Mouse (Mus musculus) gastrocnemius, postnatal 14 days (tissue): ENCODE results near the gene Ipo9. TPM values are rescaled to one million over a fixed set of nuclear protein-coding genes. Genes with fewer than 3 reads are reported as not detected.

ENCODE experiments used
- DNase-seq: peaks from one replicate; pipeline ENCODE4 v3.0.0; 2021; ENCODE audit warnings: mixed read lengths
- intact Hi-C: fragments of 180-260 bp; cut with DNase I; formaldehyde crosslinking; loops from one replicate; pipeline ENCODE4 v1.15.1; 2025; ENCODE audit warnings: low total_unique reads
- long read RNA-seq, 2 experiments: library from polyadenylated mRNA; stranded (forward); transcript quantifications; one replicate each; pipeline ENCODE4 v2.0.0; 2021
- total RNA-seq, 2 experiments: library from RNA; stranded (reverse); gene quantifications; 2 replicates each; pipeline ENCODE4 v1.2.3; 2021

The Ipo9 gene
- 10 to 100 TPM; 36.6 to 37.4 TPM for total RNA-seq
- long read RNA-seq, experiment 1, full-length matches to known transcripts: 19 of 26 reads
- long read RNA-seq, experiment 1, partial matches to known transcripts: 3 of 26 reads
- long read RNA-seq, experiment 1, other reads (novel, unspliced or antisense): 4 of 26 reads
- long read RNA-seq, experiment 2, full-length matches to known transcripts: 14 of 18 reads
- long read RNA-seq, experiment 2, partial matches to known transcripts: 4 of 18 reads
- long read RNA-seq, experiment 2, other reads (novel, unspliced or antisense): 0 of 18 reads

DNA sequence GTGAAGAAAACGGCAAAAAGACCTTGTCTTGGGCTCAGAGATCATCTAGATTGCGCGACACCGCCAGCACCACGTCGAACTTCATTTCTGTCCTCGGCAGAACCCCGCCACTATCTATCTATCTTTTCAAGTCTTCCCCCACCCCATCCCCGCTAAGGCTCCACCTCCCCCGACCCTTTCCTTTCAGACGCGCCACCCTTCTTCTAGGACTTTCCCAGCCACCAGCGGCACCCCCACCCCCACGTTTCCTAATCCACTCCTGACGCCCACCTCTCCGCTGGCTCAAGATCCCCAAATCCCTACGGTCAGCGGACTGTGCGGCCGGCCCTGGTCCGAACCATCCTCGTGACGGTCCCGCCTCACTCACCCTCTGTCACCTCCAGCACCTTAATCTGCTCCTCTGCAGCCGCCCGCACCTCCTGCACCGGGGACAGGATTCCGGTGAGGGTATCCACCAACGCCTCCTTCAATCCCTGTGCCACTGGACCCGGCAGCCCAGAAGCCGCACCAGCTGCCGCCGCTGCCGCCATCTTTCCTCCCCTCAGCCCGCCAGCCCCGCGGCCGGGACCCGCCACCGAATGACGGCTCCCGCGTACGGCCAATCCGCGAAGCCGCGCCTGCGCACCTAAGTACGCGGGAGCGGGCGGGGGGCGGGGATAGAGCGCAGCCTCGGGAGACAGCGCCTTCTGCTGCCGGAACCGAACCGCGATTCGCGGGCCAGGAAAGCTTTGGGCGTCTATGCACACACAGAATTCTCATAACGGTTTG is at the start of gene Ipo9:
TSS of gene Ipo9 (minus strand) at position 599 of the 768 bp plus-strand sequence.
- intact Hi-C loops: no loop called here
- peak; percentile 93 for DNase-seq

- intact Hi-C loops: no loop called here
Measured at GRCm38 (mm10) chr1:135475571-135475895, 45.2 kb upstream of the Ipo9 start.

GRCm38 (mm10) chr1:135474861-135475570 is 44.7 kb upstream of the Ipo9 start:
- intact Hi-C loops: no loop called here
- DNase-seq: no peak

More at GRCm38 (mm10) chr1:135475571-135475895, 45.2 kb upstream of the Ipo9 start:
- no peak for DNase-seq

- intact Hi-C loops: no loop called here
- no peak for DNase-seq
Measured at GRCm38 (mm10) chr1:135472536-135472935, 42.2 kb upstream of the Ipo9 start.

GRCm38 (mm10) chr1:135471742-135472141 is 41.4 kb upstream of the Ipo9 start:
- intact Hi-C loops: no loop called here

DNA sequence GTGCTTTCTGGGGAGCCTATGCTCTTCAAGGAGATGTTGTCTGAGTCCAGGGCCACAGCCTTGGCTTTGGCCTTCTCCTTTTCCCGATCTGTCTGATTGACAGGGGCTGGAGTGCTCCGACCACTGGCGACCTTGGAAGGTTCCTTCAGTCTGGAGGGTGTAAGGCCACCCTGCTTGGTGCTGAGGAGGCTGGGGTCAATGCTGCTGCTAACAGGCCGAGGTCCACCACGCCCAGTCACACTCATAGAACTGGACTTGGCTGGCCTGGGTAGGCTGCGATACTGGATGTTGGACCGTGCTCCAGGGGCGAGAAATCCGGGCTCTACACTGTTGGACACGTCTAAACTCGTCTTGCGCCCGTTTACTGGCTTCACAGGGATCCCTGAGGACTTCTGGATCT is 40.2 kb upstream of the Ipo9 start:
- DNase-seq: no peak
- intact Hi-C loops: no loop called here

More at GRCm38 (mm10) chr1:135471742-135472141, 41.4 kb upstream of the Ipo9 start:
- DNase-seq: no peak

- no peak for DNase-seq
- intact Hi-C loops: loop anchor here (5.0 kb wide), 1 partner anchor 40 kb away; no protein-coding TSS in a partner anchor
Measured at GRCm38 (mm10) chr1:135467462-135467861, 37.2 kb upstream of the Ipo9 start.

DNA sequence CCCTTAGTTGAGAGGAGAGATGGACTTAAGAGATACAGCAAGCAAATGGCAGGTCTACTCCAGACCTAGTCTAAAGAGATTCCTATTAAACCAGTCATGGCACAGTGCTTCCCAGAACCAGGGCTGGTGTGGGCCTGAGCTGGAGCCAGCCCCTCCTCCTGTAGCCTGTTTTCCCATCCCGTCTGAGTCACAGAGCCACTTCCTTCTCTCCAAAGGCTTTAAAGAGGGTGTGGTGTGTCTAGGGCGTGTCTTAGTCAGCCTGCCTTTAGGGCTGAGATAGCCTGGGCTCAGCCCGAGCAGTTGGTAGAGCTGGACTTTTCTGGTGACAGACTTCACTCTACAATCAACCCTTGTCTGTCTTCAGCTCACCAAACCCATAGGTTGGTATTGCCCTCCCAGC is 36.6 kb upstream of the Ipo9 start:
- no peak for DNase-seq
- intact Hi-C loops: loop anchor here (5.0 kb wide), 1 partner anchor 40 kb away; no protein-coding TSS in a partner anchor

DNA sequence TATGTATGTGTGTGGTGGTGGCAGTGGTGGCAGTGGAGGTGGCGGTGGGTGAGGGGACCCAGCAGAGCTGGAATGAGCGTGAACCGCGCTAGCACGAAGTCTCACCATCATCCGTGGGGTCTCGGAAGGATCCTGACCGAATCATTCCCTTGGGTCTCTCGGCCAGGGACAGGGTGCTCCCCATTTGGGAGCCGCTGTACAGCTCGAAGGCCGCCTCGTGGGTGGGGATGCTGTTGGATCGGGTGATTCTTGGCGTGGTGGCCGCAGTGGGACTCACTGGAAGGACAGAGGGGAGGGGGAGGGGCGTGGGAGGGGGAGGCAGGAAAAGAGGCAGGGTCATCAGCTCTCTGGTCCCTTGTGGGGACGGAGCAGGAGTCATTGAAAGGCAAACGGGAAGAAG is 35.4 kb upstream of the Ipo9 start:
- no peak for DNase-seq
- intact Hi-C loops: loop anchor here (5.0 kb wide), 1 partner anchor 42 kb away; no protein-coding TSS in a partner anchor

DNA sequence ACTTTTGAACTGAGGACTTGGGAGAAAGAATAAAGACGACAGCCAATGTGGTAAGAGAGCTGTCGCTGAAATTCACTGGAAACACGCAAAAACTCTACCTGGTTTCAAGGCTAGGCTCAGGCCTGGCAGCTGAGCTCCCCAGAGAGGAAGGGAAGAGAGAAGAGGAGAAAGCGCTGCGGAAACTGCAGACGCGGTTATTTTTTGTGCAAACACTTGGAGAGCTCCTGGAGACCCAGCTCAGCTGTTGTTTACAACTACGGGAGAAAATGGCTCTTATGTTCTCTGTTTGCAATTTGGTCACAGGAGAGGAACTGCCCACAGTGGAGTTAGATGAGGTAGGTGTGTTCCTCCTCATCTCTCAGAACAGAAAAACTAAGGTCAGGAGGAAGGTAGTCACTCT is 32.4 kb upstream of the Ipo9 start:
- no peak for DNase-seq
- intact Hi-C loops: loop anchor here (2.0 kb wide), 1 partner anchor 76 kb away; no protein-coding TSS in a partner anchor

GRCm38 (mm10) chr1:135462304-135462703 is 32.0 kb upstream of the Ipo9 start:
- no peak for DNase-seq
- intact Hi-C loops: loop anchor here (2.0 kb wide), 1 partner anchor 76 kb away; no protein-coding TSS in a partner anchor

DNA sequence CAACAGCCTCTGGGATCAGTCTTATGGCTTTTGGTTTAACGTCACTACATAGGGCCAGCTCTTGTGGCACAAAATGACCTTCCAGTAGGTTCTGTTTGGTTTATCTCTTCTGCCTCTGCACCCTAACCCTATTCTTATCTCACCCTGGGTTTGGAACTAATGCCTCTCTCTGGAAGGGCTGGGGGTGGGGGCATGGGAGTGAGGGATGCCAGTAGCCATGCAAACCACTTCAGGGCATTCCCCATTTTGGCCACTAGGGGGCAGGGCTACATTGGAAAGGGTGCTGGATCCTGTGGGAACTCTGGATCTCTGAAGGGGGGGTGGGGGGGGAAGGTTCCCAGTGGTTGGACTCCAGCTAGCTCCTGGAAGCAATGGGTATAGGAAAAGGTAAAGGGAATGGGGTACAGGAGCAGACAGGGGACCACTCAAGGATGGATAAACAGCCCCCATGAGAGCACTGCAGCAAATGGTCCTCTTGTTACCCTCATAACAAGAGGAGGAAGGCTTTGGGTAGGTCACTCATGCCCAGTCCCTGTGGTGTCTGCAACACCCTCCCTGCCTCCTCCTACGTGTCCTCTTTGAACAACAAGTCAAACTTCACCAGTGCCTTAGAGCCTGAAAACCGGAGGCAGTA is 30.9 kb upstream of the Ipo9 start:
- intact Hi-C loops: loop anchor here (2.0 kb wide), 1 partner anchor 210 kb away; no protein-coding TSS in a partner anchor
- DNase-seq: peak; percentile 79

DNA sequence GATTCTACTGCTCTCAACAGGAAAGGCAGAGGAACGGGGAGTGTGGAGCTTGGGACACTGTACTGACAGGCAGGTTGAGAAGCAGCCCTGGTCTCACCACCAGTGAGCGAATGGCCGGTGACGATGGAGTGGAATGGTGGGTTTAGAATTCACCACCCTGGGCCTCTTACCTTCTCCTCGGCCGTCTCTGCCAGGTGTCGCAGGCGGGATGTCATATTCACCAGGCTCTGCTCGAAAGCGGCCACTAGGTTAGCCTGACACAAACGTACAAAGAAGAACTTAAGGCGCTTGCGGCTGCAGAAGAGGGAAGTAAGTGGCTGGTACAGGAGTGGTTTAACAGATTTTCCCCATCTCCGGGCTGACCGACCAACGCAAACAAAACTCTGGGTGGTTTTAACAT is 30.2 kb upstream of the Ipo9 start:
- intact Hi-C loops: loop anchor here (2.0 kb wide), 1 partner anchor 210 kb away; no protein-coding TSS in a partner anchor

DNA sequence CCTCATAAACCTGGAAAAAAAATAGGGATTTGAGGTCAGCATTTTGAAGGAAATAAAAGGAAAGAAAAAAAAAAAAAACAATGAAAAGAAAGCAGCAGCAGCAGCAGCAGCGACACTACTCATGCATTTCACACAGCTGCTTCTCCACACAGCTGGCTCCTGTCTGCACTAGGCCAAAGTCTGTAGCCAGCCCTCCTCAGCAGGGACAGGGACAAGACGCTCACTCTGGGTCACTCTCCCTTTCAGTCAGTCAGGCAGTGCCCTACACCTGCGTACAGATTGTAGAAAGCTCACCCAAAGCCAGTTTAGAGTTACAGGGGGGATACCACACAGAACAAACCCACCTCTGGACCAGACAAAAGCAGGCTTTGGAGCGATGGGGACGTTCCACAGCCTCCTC is 27.6 kb upstream of the Ipo9 start:
- no peak for DNase-seq
- intact Hi-C loops: no loop called here

More for the DNA sequence above, 30.2 kb upstream of the Ipo9 start:
- DNase-seq: no peak

DNA sequence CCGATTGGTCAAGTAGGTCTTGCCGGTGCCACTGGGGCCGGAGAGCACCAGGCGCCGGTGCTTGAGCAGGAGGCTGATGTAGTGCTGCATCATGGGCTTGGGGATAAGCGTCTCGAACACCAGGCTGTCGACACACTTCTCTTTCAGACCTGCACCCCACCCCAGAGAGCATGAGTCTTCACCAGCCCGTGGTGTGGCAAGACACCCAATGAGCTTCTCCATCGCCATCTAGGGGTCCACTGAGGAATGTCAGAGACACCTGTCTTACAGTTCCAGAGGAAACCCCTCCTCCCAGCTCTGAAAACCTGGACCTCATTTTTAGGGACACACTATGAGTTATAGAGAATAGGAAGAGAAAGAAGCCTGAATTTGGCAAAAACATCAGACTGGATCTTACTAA is 22.0 kb upstream of the Ipo9 start:
- no peak for DNase-seq
- intact Hi-C loops: no loop called here

GRCm38 (mm10) chr1:135451419-135451818 is 21.1 kb upstream of the Ipo9 start:
- DNase-seq: no peak
- intact Hi-C loops: no loop called here

DNA sequence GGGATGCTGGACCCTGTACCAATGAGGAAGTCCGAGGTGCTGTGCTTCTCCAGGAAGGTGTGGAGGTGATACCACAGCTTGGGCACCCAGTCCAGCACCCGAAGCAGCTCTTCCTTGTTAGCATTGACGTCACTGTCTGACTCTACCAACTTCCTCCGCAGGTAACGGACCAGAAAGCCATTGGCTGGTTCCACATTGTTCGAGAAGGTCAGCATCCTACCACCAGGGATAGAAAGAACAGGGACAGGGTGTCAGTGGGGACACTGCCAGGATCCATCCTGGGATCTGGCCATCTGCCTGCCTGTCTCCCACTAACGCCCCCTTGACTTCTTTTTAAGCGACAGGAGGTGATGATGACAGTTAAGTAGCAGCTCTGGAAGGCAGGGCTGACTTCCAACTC is 19.6 kb upstream of the Ipo9 start:
- intact Hi-C loops: no loop called here
- DNase-seq: no peak

- no peak for DNase-seq
- intact Hi-C loops: no loop called here
Measured at GRCm38 (mm10) chr1:135448940-135449339, 18.6 kb upstream of the Ipo9 start.

GRCm38 (mm10) chr1:135443506-135443905 is 13.2 kb upstream of the Ipo9 start:
- intact Hi-C loops: no loop called here
- DNase-seq: no peak

GRCm38 (mm10) chr1:135441861-135442260 is 11.6 kb upstream of the Ipo9 start:
- intact Hi-C loops: no loop called here
- DNase-seq: no peak
